Mouse (Mus musculus) liver, embryonic 13.5 days (tissue): ENCODE data around the gene Ropn1l. TPM values are rescaled to one million over a fixed set of nuclear protein-coding genes. Genes with fewer than 3 reads are reported as not detected.

ENCODE experiments used
- ATAC-seq: fragments of 200-750 bp; cut with Nextera tagmentation; 2 replicates; pipeline ENCODE4 v1.8.0; 2017; ENCODE audit warnings: low read depth, mild to moderate bottlenecking, moderate number of reproducible peaks, moderate library complexity
- DNase-seq: peaks from one replicate; pipeline ENCODE4 v3.0.0; 2022
- H3K27ac ChIP-seq: fragments of 300-500 bp; sonication (generic); 2 replicates; pipeline ENCODE4 v1.5.1; 2015; ENCODE audit warnings: moderate library complexity, mild to moderate bottlenecking, inconsistent platforms
- H3K27me3 ChIP-seq: fragments of 300-500 bp; sonication (generic); 2 replicates; pipeline ENCODE4 v1.6.1; 2015; ENCODE audit warnings: mild to moderate bottlenecking, inconsistent platforms
- H3K36me3 ChIP-seq: fragments of 300-500 bp; sonication (generic); 2 replicates; pipeline ENCODE4 v1.6.1; 2015; ENCODE audit warnings: mild to moderate bottlenecking, inconsistent platforms
- H3K4me1 ChIP-seq: fragments of 300-500 bp; sonication (generic); replicated peaks from 2 replicates; pipeline ENCODE4 v1.6.1; 2015; ENCODE audit warnings: inconsistent platforms
- H3K4me2 ChIP-seq: fragments of 300-500 bp; sonication (generic); 2 replicates; pipeline ENCODE4 v1.6.1; 2015; ENCODE audit warnings: inconsistent platforms, mild to moderate bottlenecking, moderate library complexity
- H3K4me3 ChIP-seq: fragments of 300-500 bp; sonication (generic); replicated peaks from 2 replicates; pipeline ENCODE4 v1.5.1; 2015; ENCODE audit warnings: mild to moderate bottlenecking, inconsistent platforms
- H3K9ac ChIP-seq: fragments of 300-500 bp; sonication (generic); 2 replicates; pipeline ENCODE4 v1.6.1; 2015; ENCODE audit warnings: mild to moderate bottlenecking, inconsistent platforms
- H3K9me3 ChIP-seq: fragments of 300-500 bp; sonication (generic); replicated peaks from 2 replicates; pipeline ENCODE4 v1.6.1; 2016; ENCODE audit warnings: inconsistent platforms
- WGBS: fragments of 180-500 bp; shearing (Covaris S2); methylation state at CpG from one replicate; pipeline ENCODE4 v1.1.7; 2015; ENCODE audit not compliant: insufficient replicate concordance; 5-methylcytosine and 5-hydroxymethylcytosine counted together
- polyA plus RNA-seq: library from polyadenylated mRNA; unstranded; fragments of >200 nt; fragmentation: Nextera tagmentation; extraction: Ambion mirVana; gene quantifications from 2 replicates; pipeline ENCODE4 v1.2.1, GENCODE M21; 2015

Ropn1l gene
- polyA plus RNA-seq, 1 experiment from 2014 or later = 2.3 TPM

GRCm38 (mm10) chr15:31442698-31443097 is 10.8 kb downstream of the Ropn1l start:
- no peak overlapping the region for H3K4me2 ChIP-seq
- H3K4me3 ChIP-seq = no peak overlapping the region
- no peaks in the 10 kb centered on the region for H3K9me3 ChIP-seq
- peaks cover 3% of the 10 kb centered on the region; the same call in 1 of the 2 replicates for H3K4me1 ChIP-seq
- no peaks in the 10 kb centered on the region for H3K27me3 ChIP-seq
- no peak for DNase-seq
- WGBS = 66% methylated on average over 4 of the region's 4 CpGs
- H3K27ac ChIP-seq = no peak overlapping the region
- H3K9ac ChIP-seq = no peak overlapping the region
- ATAC-seq = no peak
- H3K36me3 ChIP-seq = no peaks in the 10 kb centered on the region

GRCm38 (mm10) chr15:31441996-31442395 is 11.5 kb downstream of the Ropn1l start:
- Histone ChIP-seq H3K4me1 (peaks cover 3% of the 10 kb centered on the region; the same call in 1 of the 2 replicates), H3K9me3 (no peaks in the 10 kb centered on the region), H3K36me3 (no peaks in the 10 kb centered on the region), H3K27ac (no peak overlapping the region), H3K27me3 (no peaks in the 10 kb centered on the region), H3K4me3 (no peak overlapping the region), H3K9ac (no peak overlapping the region), H3K4me2 (no peak overlapping the region)
- 64% methylated on average over 6 of the region's 6 CpGs for WGBS
- ATAC-seq (no peak), DNase-seq (no peak)

- ATAC-seq = no peak
- 56% methylated on average over 2 of the region's 2 CpGs for WGBS
- peaks cover 3% of the 10 kb centered on the region; the same call in 1 of the 2 replicates for H3K4me1 ChIP-seq
- no peak overlapping the region for H3K4me3 ChIP-seq
- H3K9ac ChIP-seq = no peak overlapping the region
- H3K36me3 ChIP-seq = no peaks in the 10 kb centered on the region
- DNase-seq = no peak
- H3K27ac ChIP-seq = no peak overlapping the region
- no peaks in the 10 kb centered on the region for H3K27me3 ChIP-seq
- no peak overlapping the region for H3K4me2 ChIP-seq
- no peaks in the 10 kb centered on the region for H3K9me3 ChIP-seq
Observed at GRCm38 (mm10) chr15:31436811-31437210, 16.7 kb downstream of the Ropn1l start.

GRCm38 (mm10) chr15:31436083-31436482 is 17.5 kb downstream of the Ropn1l start:
- no peak overlapping the region for H3K4me3 ChIP-seq
- WGBS = 31% methylated on average over 1 of the region's 1 CpGs
- ATAC-seq (no peak), DNase-seq (no peak)
- H3K4me1 ChIP-seq = peaks cover 3% of the 10 kb centered on the region; the same call in 1 of the 2 replicates
- H3K9me3 ChIP-seq = no peaks in the 10 kb centered on the region
- H3K27ac ChIP-seq = no peak overlapping the region
- no peak overlapping the region for H3K9ac ChIP-seq
- no peaks in the 10 kb centered on the region for H3K36me3 ChIP-seq
- no peaks in the 10 kb centered on the region for H3K27me3 ChIP-seq
- H3K4me2 ChIP-seq = no peak overlapping the region

GRCm38 (mm10) chr15:31433768-31434167 is 19.8 kb downstream of the Ropn1l start:
- no peak overlapping the region for H3K9ac ChIP-seq
- no peak overlapping the region for H3K4me3 ChIP-seq
- H3K27me3 ChIP-seq = no peaks in the 10 kb centered on the region
- ATAC-seq (no peak), DNase-seq (no peak)
- 62% methylated on average over 7 of the region's 7 CpGs for WGBS
- no peaks in the 10 kb centered on the region for H3K9me3 ChIP-seq
- H3K36me3 ChIP-seq = no peaks in the 10 kb centered on the region
- no peaks in the 10 kb centered on the region for H3K4me1 ChIP-seq
- H3K27ac ChIP-seq = no peak overlapping the region
- no peak overlapping the region for H3K4me2 ChIP-seq

GRCm38 (mm10) chr15:31431847-31432246 is 21.7 kb downstream of the Ropn1l start:
- Histone ChIP-seq H3K4me2 (no peak overlapping the region), H3K4me3 (no peak overlapping the region), H3K27me3 (no peaks in the 10 kb centered on the region), H3K9me3 (no peaks in the 10 kb centered on the region), H3K4me1 (no peaks in the 10 kb centered on the region), H3K9ac (no peak overlapping the region), H3K27ac (no peak overlapping the region), H3K36me3 (no peaks in the 10 kb centered on the region)
- 81% methylated on average over 8 of the region's 8 CpGs for WGBS
- ATAC-seq (no peak), DNase-seq (no peak)

- Histone ChIP-seq H3K27ac (no peak overlapping the region), H3K4me3 (no peak overlapping the region), H3K4me1 (no peaks in the 10 kb centered on the region), H3K9ac (no peak overlapping the region), H3K9me3 (no peaks in the 10 kb centered on the region), H3K4me2 (no peak overlapping the region), H3K27me3 (no peaks in the 10 kb centered on the region), H3K36me3 (no peaks in the 10 kb centered on the region)
- DNase-seq (no peak), ATAC-seq (no peak)
- 60% methylated on average over 2 of the region's 2 CpGs for WGBS
Observed at GRCm38 (mm10) chr15:31430014-31430413, 23.5 kb downstream of the Ropn1l start.

- DNase-seq (no peak), ATAC-seq (no peak)
- no peaks in the 10 kb centered on the region for H3K9me3 ChIP-seq
- no peak overlapping the region for H3K9ac ChIP-seq
- no peak overlapping the region for H3K4me2 ChIP-seq
- WGBS = 63% methylated on average over 7 of the region's 7 CpGs
- no peak overlapping the region for H3K27ac ChIP-seq
- H3K36me3 ChIP-seq = no peaks in the 10 kb centered on the region
- H3K4me1 ChIP-seq = no peaks in the 10 kb centered on the region
- H3K27me3 ChIP-seq = no peaks in the 10 kb centered on the region
- H3K4me3 ChIP-seq = no peak overlapping the region
Observed at GRCm38 (mm10) chr15:31429429-31429828, 24.1 kb downstream of the Ropn1l start.

GRCm38 (mm10) chr15:31428571-31428970 is 25.0 kb downstream of the Ropn1l start:
- no peak overlapping the region for H3K4me2 ChIP-seq
- no peak overlapping the region for H3K4me3 ChIP-seq
- no peaks in the 10 kb centered on the region for H3K36me3 ChIP-seq
- no peaks in the 10 kb centered on the region for H3K9me3 ChIP-seq
- H3K4me1 ChIP-seq = no peaks in the 10 kb centered on the region
- no peaks in the 10 kb centered on the region for H3K27me3 ChIP-seq
- 58% methylated on average over 12 of the region's 12 CpGs for WGBS
- no peak for ATAC-seq
- H3K9ac ChIP-seq = no peak overlapping the region
- no peak overlapping the region for H3K27ac ChIP-seq
- no peak for DNase-seq

- Histone ChIP-seq H3K27me3 (no peaks in the 10 kb centered on the region), H3K9me3 (no peaks in the 10 kb centered on the region), H3K27ac (no peak overlapping the region), H3K36me3 (no peaks in the 10 kb centered on the region), H3K9ac (no peak overlapping the region), H3K4me1 (no peaks in the 10 kb centered on the region), H3K4me3 (no peak overlapping the region), H3K4me2 (no peak overlapping the region)
- ATAC-seq (no peak), DNase-seq (no peak)
- WGBS = 37% methylated on average over 3 of the region's 3 CpGs
Observed at GRCm38 (mm10) chr15:31427390-31427789, 26.1 kb downstream of the Ropn1l start.

- Histone ChIP-seq H3K9me3 (no peaks in the 10 kb centered on the region), H3K4me3 (no peak overlapping the region), H3K9ac (no peak overlapping the region), H3K27me3 (no peaks in the 10 kb centered on the region), H3K4me2 (no peak overlapping the region), H3K36me3 (no peaks in the 10 kb centered on the region), H3K4me1 (no peaks in the 10 kb centered on the region), H3K27ac (no peak overlapping the region)
- DNase-seq = no peak
- ATAC-seq = no peak
- 20% methylated on average over 8 of the region's 8 CpGs for WGBS
Observed at GRCm38 (mm10) chr15:31426066-31426706, 27.4 kb downstream of the Ropn1l start.

- Histone ChIP-seq H3K9ac (no peak overlapping the region), H3K4me1 (peaks cover 12% of the 10 kb centered on the region), H3K9me3 (no peaks in the 10 kb centered on the region), H3K4me2 (no peak overlapping the region), H3K27ac (no peak overlapping the region), H3K4me3 (no peak overlapping the region), H3K27me3 (no peaks in the 10 kb centered on the region), H3K36me3 (no peaks in the 10 kb centered on the region)
- DNase-seq = no peak
- WGBS = 37% methylated on average over 7 of the region's 7 CpGs
- no peak for ATAC-seq
Observed at GRCm38 (mm10) chr15:31422649-31423369, 30.7 kb downstream of the Ropn1l start.
